Mouse (Mus musculus) naive thymus-derived CD4-positive, alpha-beta T cell, adult 2 months (primary cell): ENCODE measurements around the gene Srsf1.

Experiments used
- DNase-seq: peaks from one replicate; pipeline ENCODE4 v3.0.0-alpha.2; 2011; ENCODE audit warnings: low read depth

The Srsf1 gene

DNA sequence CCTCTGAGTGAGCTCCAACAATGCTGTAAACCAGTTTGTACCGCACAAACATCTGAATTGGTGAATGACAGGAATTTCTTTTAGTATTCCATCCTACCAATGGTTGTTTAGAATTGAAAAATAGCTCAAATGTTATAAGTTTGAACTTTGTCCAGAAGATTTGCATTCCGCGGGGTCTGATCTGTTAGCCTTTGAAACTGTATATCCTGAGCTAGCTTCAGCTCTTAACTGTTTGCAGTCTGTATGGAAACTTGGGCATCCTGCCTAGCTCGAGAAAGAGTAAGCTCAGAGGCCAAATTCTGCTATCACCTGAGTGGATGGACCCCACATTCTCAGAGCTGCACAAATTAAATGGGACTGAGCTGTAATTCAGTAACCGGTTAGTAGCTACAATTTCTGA is 23.9 kb downstream of the Srsf1 start:
- DNase-seq: no peak

GRCm38 (mm10) chr11:88073343-88073875 is 26.2 kb downstream of the Srsf1 start:
- DNase-seq: peak; percentile 81

GRCm38 (mm10) chr11:88075701-88076100 is 28.5 kb downstream of the Srsf1 start:
- no peak for DNase-seq

GRCm38 (mm10) chr11:88076394-88076793 is 29.2 kb downstream of the Srsf1 start:
- no peak for DNase-seq

DNA sequence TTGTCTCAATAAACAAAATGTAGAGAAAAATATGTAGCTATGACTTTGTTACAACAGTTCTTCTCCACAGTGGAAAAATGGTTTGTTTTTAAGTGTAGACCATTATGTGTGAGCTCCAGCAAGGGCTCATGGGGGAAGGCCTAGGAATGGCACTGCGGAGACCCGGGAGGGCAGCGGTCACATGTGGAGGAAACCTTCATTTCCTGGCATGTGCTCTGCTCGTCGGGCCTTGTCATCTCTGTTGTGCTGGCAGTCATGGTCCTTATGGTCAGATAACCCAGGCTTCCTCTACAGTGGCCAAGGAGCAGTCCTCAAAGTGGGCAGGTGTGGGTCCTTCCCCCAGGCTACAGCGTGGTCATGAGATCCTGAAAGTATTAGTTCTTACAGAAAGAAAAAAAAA is 36.5 kb downstream of the Srsf1 start:
- DNase-seq: no peak

DNA sequence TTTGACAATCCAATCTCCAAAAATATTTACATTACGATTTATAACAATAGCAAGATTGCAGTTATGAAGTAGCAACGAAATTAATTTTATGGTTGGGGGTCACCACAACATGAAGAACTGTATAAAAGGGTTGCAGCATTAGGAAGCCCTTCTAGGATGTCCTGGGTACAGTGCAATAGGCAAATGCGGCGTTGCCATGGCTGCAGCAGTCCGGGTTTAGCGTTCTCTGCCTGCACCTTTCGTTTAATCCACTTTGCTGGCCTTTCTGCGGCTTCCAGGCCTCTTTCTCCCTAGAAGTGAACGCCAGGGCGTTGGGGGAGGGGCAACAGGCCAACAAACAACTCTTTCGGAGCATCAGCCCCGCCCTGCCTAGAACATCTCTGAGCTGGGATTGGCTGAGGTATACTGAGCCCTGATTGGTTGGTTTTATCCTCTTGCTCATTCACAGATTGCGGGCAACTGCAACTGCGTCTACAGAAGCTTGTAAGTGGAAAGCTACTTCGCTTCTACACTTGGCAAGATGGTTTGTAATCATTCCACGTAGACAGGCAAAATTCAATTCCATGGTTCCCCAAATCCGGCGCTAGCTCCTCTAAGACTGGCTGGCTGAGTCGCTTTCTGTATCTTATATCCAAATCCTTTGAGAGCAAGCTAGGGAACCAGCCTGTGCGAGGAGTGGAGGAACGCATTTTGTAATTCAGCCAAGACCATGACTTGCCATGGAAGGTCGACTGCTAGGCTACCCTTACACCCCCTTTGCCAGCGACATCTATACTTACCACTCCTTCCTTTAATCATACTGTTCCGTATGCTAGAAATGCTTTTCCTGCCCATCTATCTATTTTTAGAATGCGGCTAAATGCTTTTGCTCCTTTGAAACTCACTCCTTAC is 39.8 kb downstream of the Srsf1 start:
- DNase-seq: peak; percentile 86

GRCm38 (mm10) chr11:88089150-88089549 is 42.0 kb downstream of the Srsf1 start:
- no peak for DNase-seq

DNA sequence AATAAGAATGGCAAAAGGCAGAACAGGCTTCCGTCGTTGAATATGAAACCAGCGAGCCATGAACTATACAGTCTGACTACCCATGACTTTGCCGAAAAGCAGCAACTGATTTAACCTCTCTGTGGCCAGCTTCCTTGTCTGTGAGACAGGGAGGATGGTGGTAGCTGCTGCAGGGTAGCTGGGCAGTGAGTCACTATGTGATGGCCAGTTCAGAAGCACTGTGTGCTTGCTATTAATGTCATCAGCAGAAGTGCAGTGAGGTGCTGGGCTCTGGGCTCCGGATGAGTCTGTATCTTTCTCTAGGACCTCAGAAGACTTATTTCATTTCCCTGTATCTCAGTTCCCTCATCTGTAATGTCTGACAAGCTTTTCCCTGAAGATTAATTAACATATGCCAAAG is 43.1 kb downstream of the Srsf1 start:
- no peak for DNase-seq

DNA sequence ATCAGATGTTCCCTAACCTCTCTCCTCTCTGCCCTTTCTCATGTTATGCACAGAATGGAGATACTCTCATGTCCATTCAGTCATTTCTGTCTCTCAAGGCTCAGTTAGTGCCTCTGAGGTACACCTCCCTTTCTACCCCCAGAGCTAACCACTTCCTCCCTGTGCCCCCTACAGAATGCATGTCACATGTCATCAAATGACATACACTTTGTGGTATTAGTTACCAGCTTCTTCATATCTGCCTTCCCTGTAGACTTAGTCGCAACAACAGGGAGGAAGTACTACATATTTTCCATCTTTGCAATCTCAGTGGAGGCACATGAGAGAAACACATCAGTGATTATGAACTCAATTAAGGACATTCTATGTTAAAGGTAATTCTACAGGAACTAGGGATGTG is 44.8 kb downstream of the Srsf1 start:
- peak; percentile 50 for DNase-seq

- DNase-seq: no peak
These were observed 50.0 kb downstream of the Srsf1 start for GRCm38 (mm10) chr11:88097173-88097572.

- no peak for DNase-seq
These were observed 51.0 kb downstream of the Srsf1 start, which contains the start of gene Cuedc1 for GRCm38 (mm10) chr11:88098021-88098729. Gene Cuedc1 (plus strand): TSS chr11:88098058.

DNA sequence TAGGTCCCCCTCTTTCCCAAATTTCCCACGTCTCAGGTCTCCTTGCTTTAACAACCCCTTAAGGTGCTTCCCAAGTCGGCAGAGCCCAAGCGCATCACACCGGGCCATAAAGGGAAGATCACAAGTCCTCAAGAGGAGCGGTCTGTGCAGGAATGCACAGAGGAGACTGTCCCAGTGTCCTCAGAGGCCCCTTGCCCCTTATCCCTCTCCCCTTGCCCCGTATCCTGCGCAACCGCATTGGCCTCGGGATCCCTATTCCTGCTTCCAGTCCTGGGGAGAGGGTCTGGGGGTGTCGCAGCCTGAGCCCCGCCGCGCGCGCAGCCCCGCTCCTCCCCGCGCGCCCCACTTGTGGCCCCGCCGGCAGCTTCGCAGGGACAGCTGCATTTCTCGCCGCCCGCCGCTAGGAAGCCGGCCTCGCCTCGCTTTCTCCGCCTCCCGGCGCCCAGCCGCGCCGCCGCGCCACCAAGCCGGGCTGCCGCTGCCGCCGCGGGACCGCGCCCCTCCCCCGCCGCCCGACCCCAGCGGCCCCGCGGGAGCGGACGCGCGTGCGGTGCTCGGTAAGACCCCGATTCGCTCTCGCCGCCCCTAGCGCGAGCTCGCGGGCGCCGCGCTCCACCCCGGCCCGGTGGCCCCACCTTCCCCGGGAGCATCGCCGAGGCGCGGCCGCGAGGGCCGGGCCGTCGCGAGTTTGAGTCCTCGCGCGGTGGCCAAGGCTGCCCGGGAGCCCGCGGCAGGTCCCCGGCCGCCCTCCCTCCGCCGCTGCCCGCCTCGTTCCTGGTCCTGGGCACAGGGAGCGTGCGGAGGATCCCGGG is 51.8 kb downstream of the Srsf1 start:
- peak; percentile 83 for DNase-seq

GRCm38 (mm10) chr11:88099599-88100023 is 52.4 kb downstream of the Srsf1 start:
- DNase-seq: peak; percentile 39

DNA sequence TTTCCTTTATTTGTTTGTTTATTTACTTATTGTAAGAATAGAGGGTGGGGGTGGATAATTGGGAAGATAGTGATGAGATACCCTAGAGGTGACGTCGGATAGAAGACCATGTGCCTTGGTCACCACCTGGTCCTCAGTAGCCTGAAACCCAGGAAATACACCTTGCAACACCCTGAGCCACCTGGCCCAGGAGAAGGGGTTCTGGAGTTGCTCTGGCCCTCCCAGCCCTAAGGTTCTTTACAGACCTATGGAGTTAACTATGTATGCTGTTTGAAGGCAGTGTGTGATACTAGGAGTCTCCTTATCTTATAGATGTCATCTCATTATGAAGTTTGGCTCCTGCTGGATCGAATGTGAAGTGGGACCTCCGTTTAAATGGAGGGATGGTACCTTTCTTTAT is 53.0 kb downstream of the Srsf1 start:
- no peak for DNase-seq
